Mouse (Mus musculus) neutrophil, adult 65 days (primary cell): Measurements from ENCODE around the gene Ctsz. TPM values are rescaled to one million over a fixed set of nuclear protein-coding genes. Genes with fewer than 3 reads are reported as not detected.

Source experiments
- total RNA-seq: library from RNA; stranded (reverse); gene quantifications from 2 replicates; pipeline ENCODE4 v1.2.4, GENCODE M21; 2023

Ctsz gene
- 129 and 155 TPM in 2 replicates for total RNA-seq

DNA sequence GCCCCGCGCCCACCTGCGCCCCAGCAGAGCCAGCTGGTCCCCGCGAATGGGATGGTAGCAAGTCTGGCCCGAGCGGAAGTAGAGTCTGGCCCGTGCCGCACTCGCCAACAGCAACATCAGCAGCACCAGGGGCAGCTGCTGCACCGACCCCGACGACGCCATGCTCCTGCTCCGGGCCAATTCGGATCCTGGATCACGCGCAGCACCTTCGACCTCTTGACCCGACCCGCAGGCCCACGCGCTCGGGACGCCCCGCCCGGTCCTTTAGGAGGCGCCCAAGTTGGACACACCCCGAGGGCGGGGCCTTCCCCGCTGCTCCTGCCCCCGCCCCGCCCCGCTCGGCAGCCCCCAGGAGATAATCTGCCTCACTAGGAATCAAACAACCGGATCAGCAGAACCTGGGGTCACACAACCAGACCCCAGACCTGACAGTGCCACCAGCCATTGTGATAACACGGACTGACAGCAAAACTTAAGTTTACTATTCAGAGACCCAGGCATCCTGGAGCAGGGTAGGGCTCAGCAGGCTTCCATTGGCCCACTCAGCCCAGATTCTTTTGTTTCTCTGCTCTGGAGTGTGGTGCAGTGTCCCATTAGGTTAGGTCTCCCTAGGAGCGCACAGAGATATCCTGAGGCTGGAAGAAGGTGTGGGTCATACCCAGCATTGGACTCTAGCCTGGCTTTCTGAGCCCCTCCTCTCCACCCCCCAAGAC lies at the start of gene Ctsz:
Gene Ctsz (minus strand): TSS at position 303 of the 713 bp plus-strand sequence.

DNA sequence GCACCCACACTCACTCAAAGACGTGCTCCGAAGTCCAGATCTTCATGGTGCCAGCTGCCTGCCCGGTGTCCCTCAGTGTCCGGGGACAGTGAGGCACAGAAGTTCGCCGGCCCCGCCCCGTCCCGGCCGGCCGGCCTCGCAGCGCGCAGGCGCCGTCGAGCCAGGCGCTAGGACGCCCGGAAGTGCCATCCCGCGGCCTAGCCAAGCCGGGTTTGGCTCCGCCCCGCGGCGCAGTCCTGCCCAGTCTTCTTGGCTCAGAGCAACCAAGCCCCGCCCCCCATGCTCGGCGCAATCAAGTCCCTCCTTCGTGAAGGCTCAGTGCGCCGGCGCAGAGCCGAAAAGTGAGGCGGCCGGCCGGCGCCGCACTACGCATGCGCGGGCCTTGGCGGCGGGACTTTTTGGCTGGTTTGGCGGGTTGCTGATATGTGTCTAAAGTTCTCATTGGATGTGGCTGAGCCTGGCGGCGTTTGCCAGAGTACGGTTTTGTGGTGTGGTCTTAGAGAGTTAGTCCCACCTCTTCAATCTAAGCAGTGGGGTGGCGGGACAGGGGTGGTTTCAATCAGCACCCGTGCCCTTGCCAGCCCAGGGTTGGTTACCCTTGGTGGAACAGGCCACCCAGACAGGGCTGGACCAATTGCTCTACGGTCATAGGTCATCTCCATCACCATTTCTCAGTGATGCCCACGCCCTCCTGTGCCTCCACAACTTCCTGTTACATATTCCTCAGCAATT lies 34.1 kb upstream of the Ctsz start, which contains the start of gene Prelid3b:
Gene Prelid3b (minus strand): TSS at position 264 of the 732 bp plus-strand sequence.

DNA sequence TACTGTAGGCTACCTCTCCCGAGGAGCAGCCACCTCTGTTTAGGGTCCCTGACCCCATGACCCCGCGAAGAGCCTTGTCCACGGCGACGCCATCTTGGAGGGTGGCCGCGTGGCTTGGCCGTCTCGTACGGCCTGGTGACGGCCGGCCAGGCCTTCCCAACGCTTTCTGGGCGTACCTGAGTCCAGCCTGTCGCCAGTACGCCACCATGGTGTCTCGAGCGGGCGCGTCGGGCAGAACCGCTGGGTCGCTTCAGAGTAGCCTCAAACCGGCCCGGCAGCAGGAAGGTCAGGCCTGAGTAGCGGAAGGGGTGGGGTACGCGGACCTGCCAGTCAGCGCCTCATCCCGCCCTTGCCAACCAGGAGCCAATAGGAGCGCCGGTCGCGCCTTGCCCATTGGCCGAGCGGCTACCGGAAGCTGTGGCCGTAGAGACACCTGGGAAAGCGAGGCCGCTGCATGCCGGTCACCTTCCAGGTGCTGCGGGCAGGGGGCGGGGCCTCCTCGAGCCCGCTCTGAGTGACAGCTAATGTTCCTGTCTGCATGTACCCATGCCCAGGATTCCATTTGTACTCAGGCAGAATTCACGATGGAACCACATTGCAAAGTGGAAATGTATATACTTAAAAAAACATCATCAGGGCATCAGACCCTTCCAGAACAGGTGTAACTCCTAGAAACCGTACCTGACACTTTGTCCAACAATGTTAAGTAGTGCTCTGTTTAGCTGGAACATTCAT lies 25.1 kb upstream of the Ctsz start, which contains the start of gene Atp5e:
Gene Atp5e (minus strand): TSS at position 317 of the 735 bp plus-strand sequence.

DNA sequence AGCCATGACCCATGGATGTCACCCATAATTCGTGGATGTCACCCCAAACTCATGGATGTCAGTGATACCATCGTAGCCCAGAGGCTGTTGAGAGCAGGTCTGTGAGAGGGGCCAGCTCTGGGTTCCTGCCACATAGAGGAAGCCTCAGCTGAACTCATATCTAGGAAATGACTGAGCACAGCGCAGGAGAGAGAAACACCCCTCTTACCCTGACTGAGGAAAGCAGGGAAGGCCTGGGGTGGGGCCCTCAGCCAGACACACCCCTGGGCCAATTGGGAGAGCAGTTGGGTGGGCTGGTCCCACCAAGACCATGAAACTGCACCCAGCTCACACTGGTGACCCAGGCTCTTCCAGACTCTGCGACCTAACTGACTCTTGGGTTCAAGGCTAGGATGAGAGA lies 11.5 kb upstream of the Ctsz start, which contains the start of gene Tubb1:
Gene Tubb1 (plus strand): TSS at position 343 of the 400 bp plus-strand sequence.

DNA sequence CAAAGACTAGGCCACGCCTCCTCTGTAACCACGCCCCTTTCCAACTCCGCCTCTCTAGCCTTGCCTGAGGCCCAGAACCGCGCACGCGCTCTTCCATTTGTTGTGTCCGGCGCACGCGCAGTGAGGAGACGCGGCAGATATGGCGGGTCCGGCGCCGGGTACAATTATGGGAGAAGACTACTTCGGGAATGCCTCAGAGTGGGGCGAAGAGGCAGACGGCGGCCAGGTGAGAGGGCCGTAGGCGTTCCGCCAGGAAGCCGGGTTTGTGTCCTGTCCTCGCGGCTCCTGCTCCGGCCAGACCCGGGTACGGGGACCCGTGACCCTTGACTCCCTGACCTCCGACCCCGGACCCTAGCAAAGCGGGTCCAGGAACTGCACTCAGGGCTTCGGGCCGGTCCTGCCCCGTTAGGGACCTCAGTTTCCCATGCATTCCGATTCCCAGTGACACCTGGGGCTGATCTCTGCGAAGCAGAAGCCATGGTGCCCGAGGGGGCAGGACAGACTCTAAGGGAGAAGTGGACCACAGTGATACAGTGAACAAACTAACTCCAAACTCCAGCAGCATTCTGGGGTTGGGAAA lies 23.0 kb downstream of the Ctsz start, which contains the start of gene Nelfcd:
Gene Nelfcd (plus strand): TSS at position 74 of the 580 bp plus-strand sequence.

Other genes starting within 250 kb of the Ctsz start
- 296 and 321 TPM in 2 replicates for gene Gnas, start 154.7 kb downstream of the Ctsz start, total RNA-seq
- gene Gm20721, start 92.3 kb downstream of the Ctsz start, total RNA-seq: not detected in 2 replicates
- gene Nelfcd, start 23.2 kb downstream of the Ctsz start, total RNA-seq: 34.8 and 42.0 TPM in 2 replicates
- gene Tubb1, start 11.7 kb upstream of the Ctsz start, total RNA-seq: 0.35 TPM in 1 of 2 replicates, not detected in the other
- gene Atp5e, start 25.1 kb upstream of the Ctsz start, total RNA-seq: 125 and 143 TPM in 2 replicates
- gene Prelid3b, start 34.0 kb upstream of the Ctsz start, total RNA-seq: 49.2 and 57.9 TPM in 2 replicates
- 13.1 and 19.1 TPM in 2 replicates for gene Zfp831, start 204.5 kb upstream of the Ctsz start, total RNA-seq